Mouse (Mus musculus): ENCODE results near the gene Syngr2. TPM values are rescaled to one million over a fixed set of nuclear protein-coding genes. Genes with fewer than 3 reads are reported as not detected.

Gene Syngr2
- total and polyA plus RNA-seq, 3 experiments = 189 to 384 TPM; not detected in 1

DNA sequence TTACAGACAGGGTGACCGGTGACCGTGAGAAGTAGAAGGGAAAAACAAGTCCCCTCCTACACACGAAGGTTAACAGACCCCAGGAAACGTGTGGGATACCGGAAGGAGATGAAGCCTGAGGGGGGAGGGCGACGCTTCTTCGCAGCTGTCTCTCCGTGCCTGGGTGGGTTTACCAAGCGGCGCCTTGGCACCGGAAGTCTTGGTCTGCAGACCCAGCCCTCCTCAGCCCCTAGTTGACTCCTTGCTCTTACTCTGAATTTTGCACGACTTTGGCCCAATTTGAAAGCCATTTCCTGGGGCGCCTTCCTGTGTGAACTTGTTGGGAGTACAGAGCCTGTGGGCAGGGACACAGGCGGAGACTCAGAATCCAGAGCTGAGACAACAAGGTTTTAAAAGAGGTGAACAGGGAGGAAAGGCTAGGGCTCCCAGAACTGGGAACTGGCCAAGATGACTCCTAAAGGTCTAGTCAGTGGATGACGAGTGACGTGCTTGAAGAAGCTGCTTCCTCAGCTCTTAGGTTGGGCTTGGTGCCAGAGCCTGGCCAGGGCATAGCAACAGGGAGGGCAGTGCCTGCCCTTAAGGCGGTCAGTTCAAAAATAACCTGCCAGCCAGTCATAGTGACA is 28.2 kb upstream of the Syngr2 start (continued):
- TF ChIP-seq CHD1 (IDR thresholded peaks at IDR 0.05; ENCODE audit: low read depth, low read length) (peak; percentile 87; the same call in 1 of the 2 replicates), MAFK (IDR thresholded peaks at IDR 0.05; ENCODE audit: borderline replicate concordance, low read depth, low read length) (no peak), CTCF (IDR thresholded peaks at IDR 0.05 in 2 of 3, conservative IDR thresholded peaks at IDR 0.05 in 1 of 3; ENCODE audit: control insufficient read depth in 1 of 3, insufficient read depth in 1 of 3, low read depth in 2 of 3, low read length in 3 of 3, poor library complexity in 1 of 3, severe bottlenecking in 1 of 3) (no peak), RAD21 (IDR thresholded peaks at IDR 0.05; ENCODE audit: low read depth, low read length) (no peak), MAZ (IDR thresholded peaks at IDR 0.05; ENCODE audit: low read depth, low read length) (peak; percentile 44; the same call in 1 of the 2 replicates), TAL1 (IDR thresholded peaks at IDR 0.05; ENCODE audit: low read length) (no peak), ZNF384 (IDR thresholded peaks at IDR 0.05; ENCODE audit: low read depth, low read length) (no peak), POLR2A (IDR thresholded peaks at IDR 0.05; ENCODE audit: control insufficient read depth in 1 of 2, insufficient read depth in 1 of 2, low read depth in 1 of 2, low read length in 2 of 2, poor library complexity in 1 of 2) (no peak; a peak in 1 of 4 replicates), NELFE (IDR thresholded peaks at IDR 0.05; ENCODE audit: low read depth, low read length) (no peak), ELF1 (IDR thresholded peaks at IDR 0.05; ENCODE audit: low read depth, low read length) (peak; percentile 62; the same call in 1 of the 2 replicates), BHLHE40 (IDR thresholded peaks at IDR 0.05; ENCODE audit: borderline replicate concordance, low read depth, low read length) (no peak), TCF12 (IDR thresholded peaks at IDR 0.05; ENCODE audit: low read depth, low read length) (no peak), SMC3 (IDR thresholded peaks at IDR 0.05; ENCODE audit: low read depth, low read length) (no peak), MYC (IDR thresholded peaks at IDR 0.05; ENCODE audit: low read depth, low read length) (no peak), RCOR1 (IDR thresholded peaks at IDR 0.05; ENCODE audit: low read depth, low read length) (no peak)

DNA sequence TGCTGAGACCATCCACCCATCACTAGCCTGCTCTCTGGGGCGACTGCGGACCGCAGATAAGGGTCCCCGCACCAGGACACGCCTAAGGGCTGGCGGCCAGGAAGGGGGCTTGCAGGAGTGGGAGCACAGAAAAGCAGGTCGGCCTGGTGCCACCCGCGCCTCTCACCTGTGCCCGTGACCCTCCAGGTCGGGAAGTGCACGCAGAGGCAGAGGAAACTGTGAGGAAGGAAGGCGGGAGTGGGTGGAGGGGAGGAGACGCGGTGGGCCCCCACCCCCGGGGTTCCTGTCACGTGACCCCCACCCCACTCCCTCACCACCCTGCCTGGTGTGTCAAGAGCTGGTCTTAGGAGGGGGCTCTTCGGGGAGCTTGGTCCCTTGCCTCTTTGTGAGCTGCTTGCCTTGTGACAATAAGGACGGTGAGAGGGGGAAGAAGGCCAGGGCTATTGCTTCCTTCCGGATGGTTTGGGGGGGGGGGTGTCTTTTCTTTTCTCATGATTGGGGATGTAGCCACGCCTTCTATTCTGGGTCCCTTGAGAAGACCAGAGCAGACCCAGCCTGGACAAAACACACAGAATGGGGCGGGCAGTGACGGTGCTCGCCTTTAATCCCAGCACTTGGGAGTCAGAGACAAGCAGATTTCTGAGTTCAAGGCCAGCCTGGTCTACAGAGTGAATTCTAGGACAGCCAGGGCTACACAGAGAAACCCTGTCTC is 27.3 kb upstream of the Syngr2 start, which contains the start of the genes Tmc8 and Tmc6:
TSS of gene Tmc8 (plus strand) at position 84 of the 712 bp plus-strand sequence.
TSS of gene Tmc6 (minus strand) at position 206 of the 712 bp plus-strand sequence.
- Histone ChIP-seq H3K4me1 (ENCODE audit: control insufficient read depth in 1 of 2, insufficient read depth in 2 of 2, low read length in 2 of 2) (peaks cover 3 to 13% of the 10 kb centered on the region in 2 experiments; a peak in 2 of 4 replicates), H3K9ac (ENCODE audit: control insufficient read depth, low read depth, low read length, poor library complexity, severe bottlenecking) (peak within 1 kb of the TSS; percentile 82), H3K9me3 (replicated peaks; ENCODE audit: insufficient read depth, low read length) (no peaks in the 10 kb centered on the region), H3K79me2 (ENCODE audit: control insufficient read depth, insufficient read depth, low read length, poor library complexity) (peaks cover 34% of the 10 kb centered on the region), H3K27me3 (ENCODE audit: control insufficient read depth in 1 of 2, insufficient read depth in 2 of 2, low read length in 2 of 2) (no peaks in the 10 kb centered on the region), H3K4me3 (ENCODE audit: control insufficient read depth in 1 of 2, insufficient read depth in 1 of 2, low read depth in 2 of 2, low read length in 2 of 2) (peak within 1 kb of the TSS; percentile 74 to 81), H3K36me3 (ENCODE audit: control insufficient read depth in 1 of 2, insufficient read depth in 2 of 2, low read length in 2 of 2) (no peaks in the 10 kb centered on the region), H3K27ac (ENCODE audit: control insufficient read depth, low read depth, low read length) (peak within 1 kb of the TSS; percentile 96)
- peak; percentile 90 for DNase-seq (ENCODE audit: low read depth, low spot score)
- peak; percentile 19 for TF ChIP-seq TCF12 (IDR thresholded peaks at IDR 0.05; ENCODE audit: low read depth, low read length)
- peak; percentile 57 for TF ChIP-seq ELF1 (IDR thresholded peaks at IDR 0.05; ENCODE audit: low read depth, low read length)
- peak; percentile 75 for TF ChIP-seq NELFE (IDR thresholded peaks at IDR 0.05; ENCODE audit: low read depth, low read length)
- no peak for TF ChIP-seq SMC3 (IDR thresholded peaks at IDR 0.05; ENCODE audit: low read depth, low read length)
- peak; percentile 85 for TF ChIP-seq MAX (IDR thresholded peaks at IDR 0.05; ENCODE audit: low read length)
- peak; percentile 17; the same call in 1 of the 2 replicates for TF ChIP-seq TAL1 (IDR thresholded peaks at IDR 0.05; ENCODE audit: low read length)
- no peak for TF ChIP-seq MAFK (IDR thresholded peaks at IDR 0.05; ENCODE audit: borderline replicate concordance, low read depth, low read length)
- peak; percentile 98 for TF ChIP-seq USF1 (IDR thresholded peaks at IDR 0.05; ENCODE audit: low read depth, low read length)
- peak; percentile 75; the same call in 1 of the 2 replicates for TF ChIP-seq POLR2AphosphoS2 (IDR thresholded peaks at IDR 0.05; ENCODE audit: low read length)
- no peak for TF ChIP-seq MYC (IDR thresholded peaks at IDR 0.05; ENCODE audit: low read depth, low read length)
- TF ChIP-seq MYB (IDR thresholded peaks at IDR 0.05; ENCODE audit: low read depth, low read length) = no peak
- peak; percentile 50; the same call in 1 of the 2 replicates for TF ChIP-seq SIN3A (IDR thresholded peaks at IDR 0.05; ENCODE audit: low read length)
- TF ChIP-seq JUND (IDR thresholded peaks at IDR 0.05; ENCODE audit: low read depth, low read length) = no peak
- 0 out of 2 replicates have a peak, but pooled peaks have one; percentile 32 for TF ChIP-seq ZMIZ1 (IDR thresholded peaks at IDR 0.05; ENCODE audit: low read depth, low read length)
- TF ChIP-seq CHD2 (IDR thresholded peaks at IDR 0.05; ENCODE audit: low read length) = no peak
- peak; percentile 58 for TF ChIP-seq MXI1 (IDR thresholded peaks at IDR 0.05; ENCODE audit: low read depth, low read length)
- TF ChIP-seq ETS1 (IDR thresholded peaks at IDR 0.05; ENCODE audit: low read depth, low read length) = peak; percentile 2; the same call in 1 of the 2 replicates
- TF ChIP-seq CHD1 (IDR thresholded peaks at IDR 0.05; ENCODE audit: low read depth, low read length) = no peak
- TF ChIP-seq MAZ (IDR thresholded peaks at IDR 0.05; ENCODE audit: low read depth, low read length) = peak; percentile 93; the same call in 1 of the 2 replicates
- TF ChIP-seq EP300 (IDR thresholded peaks at IDR 0.05; ENCODE audit: low read depth in 1 of 2, low read length in 2 of 2) = 0 out of 4 replicates have a peak, but pooled peaks of 1 of the 2 experiments have one; percentile 32
- TF ChIP-seq MEF2A (IDR thresholded peaks at IDR 0.05; ENCODE audit: extremely low read depth, insufficient replicate concordance, low read depth, low read length, poor library complexity, severe bottlenecking) = no peak
- no peak for TF ChIP-seq E2F4 (IDR thresholded peaks at IDR 0.05; ENCODE audit: borderline replicate concordance, low read depth, low read length)
- TF ChIP-seq HCFC1 (IDR thresholded peaks at IDR 0.05; ENCODE audit: low read depth, low read length) = peak; percentile 64
- TF ChIP-seq POLR2A (IDR thresholded peaks at IDR 0.05; ENCODE audit: control insufficient read depth in 1 of 2, insufficient read depth in 1 of 2, low read depth in 1 of 2, low read length in 2 of 2, poor library complexity in 1 of 2) = peak; percentile 36 to 66; a peak in 1 of 4 replicates
- peak; percentile 88 for TF ChIP-seq BHLHE40 (IDR thresholded peaks at IDR 0.05; ENCODE audit: borderline replicate concordance, low read depth, low read length)
- no peak for TF ChIP-seq TBP (IDR thresholded peaks at IDR 0.05; ENCODE audit: low read depth, low read length)

All from MEL (cell line).